Mouse (Mus musculus): ENCODE results near the gene Fyttd1. TPM values are rescaled to one million over a fixed set of nuclear protein-coding genes. Genes with fewer than 3 reads are reported as not detected.

Gene Fyttd1
- polyA plus RNA-seq (2012) = 192 and 286 TPM in 2 replicates

DNA sequence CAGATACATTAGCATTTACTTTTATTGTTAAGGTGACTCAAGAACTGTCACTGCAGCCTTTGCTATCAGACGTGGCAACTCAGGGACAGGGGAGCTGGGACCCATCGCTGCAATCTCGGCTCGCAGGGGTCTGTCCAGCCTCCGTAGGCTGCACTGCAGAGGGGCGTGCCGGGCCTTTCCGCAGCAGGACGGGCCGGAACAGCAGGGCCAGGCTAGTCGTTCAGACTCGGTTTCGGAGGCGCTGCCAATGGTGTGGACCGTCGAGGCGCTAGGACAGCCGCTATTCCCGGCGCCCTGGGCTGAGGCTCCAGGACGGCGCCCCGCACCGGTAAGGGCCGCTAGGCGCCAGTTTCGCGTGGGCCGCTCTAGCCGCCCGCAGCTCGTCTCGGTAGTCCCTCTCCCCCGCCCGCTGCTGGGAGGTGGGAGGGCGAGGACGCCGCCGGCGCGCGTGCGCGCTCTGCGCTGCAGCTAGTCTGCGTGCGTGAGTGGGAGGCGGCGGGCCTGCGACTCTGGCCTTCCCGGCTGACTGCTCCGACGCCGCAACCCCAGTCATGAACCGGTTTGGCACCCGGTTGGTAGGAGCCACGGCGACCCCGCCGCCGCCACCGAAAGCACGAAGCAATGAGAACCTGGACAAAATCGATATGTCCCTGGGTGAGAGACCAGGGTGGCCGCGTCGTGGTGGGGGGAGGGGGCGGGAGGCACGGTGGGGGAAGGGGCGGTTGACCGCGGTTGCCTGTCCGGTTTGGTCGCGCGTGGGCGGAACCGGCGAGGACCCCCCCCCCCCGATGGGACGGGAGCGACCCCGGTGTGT lies at the start of gene Fyttd1, which contains the start of gene Rubcn:
Fyttd1 (plus strand) TSS at position 158 of the 814 bp plus-strand sequence.
Rubcn (minus strand) TSS at position 424 of the 814 bp plus-strand sequence.
- TF ChIP-seq GATA1 (IDR thresholded peaks at IDR 0.05; ENCODE audit: low read length) = no peak

DNA sequence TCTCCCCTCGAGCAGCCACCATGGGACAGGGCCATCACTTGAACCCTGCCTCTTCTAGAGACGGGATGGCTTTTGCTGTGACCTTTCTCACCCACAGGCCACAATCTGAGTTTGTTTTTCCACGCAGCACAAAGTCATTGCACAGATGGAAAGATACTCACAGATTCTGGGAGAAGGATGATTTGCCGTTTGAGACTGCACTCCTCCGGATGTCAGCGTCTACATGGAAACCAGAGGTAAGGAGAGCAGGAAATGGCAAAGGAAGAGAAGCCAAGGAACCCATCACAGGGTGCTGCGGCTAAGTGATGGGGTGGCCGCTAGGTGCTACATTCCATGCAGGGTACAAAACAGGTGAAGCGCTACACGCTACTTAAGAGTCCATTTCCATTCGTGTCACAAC lies 48.2 kb upstream of the Fyttd1 start:
- no peak for TF ChIP-seq GATA1 (IDR thresholded peaks at IDR 0.05; ENCODE audit: low read length)

DNA sequence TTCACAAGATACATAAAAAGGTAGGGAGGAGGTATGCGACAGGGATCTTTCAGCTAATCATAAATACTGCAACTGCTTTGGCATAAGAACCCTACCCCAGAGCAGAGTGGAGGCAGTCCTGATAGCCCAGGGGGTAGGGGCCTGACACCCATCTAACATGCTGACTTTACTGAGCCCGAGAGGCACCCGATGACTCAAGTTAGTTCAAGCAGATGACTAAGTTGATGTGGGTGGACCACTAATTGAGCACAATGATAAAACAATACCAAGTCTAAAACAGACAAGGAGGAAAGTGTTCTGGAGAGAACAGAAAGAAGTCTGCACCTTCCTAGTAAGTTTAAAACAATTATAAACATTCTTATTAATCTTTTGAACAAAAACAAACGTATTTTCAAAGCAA lies 45.8 kb upstream of the Fyttd1 start:
- TF ChIP-seq GATA1 (IDR thresholded peaks at IDR 0.05; ENCODE audit: low read length) = no peak

DNA sequence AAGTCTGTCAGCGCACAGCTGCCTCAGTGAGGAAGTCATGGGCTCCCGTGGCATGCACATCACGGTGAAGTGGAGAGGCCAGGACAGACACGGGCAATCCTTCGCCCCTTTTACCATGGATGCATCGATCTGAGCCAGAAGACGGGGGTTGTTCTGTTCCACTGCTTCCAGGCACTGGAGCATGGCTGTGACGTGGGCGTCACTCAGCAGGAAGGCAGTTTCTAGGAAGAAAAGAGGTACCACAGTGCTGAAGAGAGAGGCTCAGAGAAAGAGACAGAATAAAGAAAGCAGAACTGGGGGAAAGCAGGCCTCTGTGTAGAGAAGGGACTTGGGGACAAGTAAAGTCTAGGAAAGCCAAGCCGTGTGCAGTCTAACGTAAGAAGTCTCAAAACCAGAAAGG lies 30.2 kb upstream of the Fyttd1 start:
- TF ChIP-seq GATA1 (IDR thresholded peaks at IDR 0.05; ENCODE audit: low read length) = no peak

DNA sequence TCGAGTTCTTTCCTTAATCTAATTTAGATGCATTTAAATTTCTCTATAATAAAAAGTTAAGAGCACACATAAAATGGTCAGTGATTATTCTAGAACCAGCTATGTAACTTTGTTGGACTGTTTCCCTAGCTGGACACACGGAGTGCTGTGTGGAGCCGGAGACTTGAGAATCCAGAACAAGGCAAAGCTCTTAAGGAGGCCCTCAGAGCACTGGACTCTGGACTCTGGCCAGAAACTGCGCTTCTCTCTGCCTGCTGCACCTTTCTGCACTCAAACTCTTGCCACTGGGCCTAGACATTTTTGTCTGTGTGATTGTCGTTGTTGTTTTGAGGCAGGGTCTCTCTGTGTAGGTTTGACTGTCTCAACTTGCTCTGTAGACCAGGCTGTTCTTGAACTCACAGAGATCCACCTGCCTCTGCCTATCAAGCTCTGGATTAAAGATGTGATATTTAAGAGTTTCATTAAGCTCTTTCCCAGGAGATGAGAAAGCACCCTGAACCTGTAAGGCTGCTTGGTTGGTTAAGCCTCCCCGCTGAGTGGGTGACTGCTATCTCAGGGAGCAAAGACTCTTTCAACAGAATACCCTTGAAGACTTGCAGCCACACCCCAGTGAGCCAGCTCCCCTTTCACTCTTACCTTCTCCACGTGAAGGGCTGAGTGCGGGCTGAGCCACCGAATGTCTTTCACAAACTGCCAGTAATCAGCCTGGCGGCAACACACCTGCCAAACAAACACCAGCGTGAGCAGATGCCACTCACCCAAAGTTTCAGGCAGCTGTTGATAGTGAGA lies 28.1 kb upstream of the Fyttd1 start:
- TF ChIP-seq GATA1 (IDR thresholded peaks at IDR 0.05; ENCODE audit: low read length) = no peak

DNA sequence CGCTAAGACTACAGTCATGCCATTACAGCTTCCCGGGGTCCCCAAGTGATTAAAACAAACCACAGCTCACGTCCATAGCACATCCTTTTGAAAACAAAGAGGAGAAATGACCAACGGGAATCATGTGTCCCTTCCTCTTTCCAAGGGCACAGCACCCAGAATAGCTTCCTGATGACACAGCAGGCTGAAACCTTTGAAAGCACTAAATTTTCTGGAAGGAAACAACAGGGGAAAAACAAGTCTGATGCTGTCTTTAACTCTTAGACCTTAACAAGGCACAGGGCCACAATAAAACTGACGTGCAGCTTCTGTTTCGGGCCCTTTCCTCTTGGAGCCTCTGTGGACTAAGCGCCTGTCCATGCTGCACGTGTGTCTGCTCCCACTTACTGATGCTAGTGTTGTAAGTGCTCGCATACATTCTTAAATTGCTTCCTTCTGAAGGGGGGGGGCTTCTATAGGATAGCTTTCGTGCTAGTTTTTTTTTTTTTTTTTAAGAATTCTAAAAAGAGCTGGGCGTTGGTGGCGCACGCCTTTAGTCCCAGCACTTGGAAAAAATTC lies 23.7 kb upstream of the Fyttd1 start:
- TF ChIP-seq GATA1 (IDR thresholded peaks at IDR 0.05; ENCODE audit: low read length) = no peak

DNA sequence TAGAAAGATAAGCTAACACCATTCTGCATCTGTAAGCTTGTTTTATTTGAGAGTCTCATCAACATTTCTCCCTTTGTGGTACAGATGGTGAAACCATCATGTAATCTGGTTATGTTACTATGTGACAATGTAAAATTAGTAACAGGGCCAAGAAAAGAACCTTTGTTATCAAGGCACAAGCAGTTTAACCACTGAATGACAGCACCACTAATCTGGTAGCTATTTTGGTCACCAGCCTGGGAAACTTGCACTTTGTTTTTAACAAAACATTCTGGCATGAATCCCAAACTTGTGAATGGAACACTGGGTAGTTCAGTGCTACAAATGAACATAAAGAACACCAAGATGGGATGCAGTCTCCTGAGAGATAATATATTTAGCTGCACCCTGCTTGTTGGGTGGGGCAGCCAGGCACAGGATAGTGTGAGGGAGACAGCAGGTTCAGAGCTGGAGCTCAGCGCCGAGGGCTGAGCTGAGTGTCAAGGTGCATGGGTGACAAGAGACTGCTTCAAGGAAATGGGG lies 23.2 kb upstream of the Fyttd1 start:
- TF ChIP-seq GATA1 (IDR thresholded peaks at IDR 0.05; ENCODE audit: low read length) = no peak

DNA sequence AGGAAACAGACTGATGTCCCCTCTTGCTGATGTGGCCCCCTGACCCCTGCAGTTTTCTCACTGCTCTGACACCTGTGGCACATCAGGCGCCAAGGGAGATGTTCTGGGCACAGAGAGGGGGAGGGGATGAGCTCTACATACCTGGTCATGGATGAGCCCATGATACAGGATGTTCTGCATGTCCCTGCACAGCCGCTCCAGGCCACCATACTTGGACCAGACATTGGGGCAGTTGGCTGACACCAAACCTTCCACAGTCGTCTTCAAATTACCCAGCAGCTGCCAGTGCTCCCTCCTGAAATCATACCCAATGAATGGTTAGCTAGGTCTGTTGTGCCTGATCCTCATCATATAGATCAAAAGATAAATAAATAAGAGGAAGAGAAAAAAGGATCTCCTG lies 20.5 kb upstream of the Fyttd1 start:
- TF ChIP-seq GATA1 (IDR thresholded peaks at IDR 0.05; ENCODE audit: low read length) = no peak

DNA sequence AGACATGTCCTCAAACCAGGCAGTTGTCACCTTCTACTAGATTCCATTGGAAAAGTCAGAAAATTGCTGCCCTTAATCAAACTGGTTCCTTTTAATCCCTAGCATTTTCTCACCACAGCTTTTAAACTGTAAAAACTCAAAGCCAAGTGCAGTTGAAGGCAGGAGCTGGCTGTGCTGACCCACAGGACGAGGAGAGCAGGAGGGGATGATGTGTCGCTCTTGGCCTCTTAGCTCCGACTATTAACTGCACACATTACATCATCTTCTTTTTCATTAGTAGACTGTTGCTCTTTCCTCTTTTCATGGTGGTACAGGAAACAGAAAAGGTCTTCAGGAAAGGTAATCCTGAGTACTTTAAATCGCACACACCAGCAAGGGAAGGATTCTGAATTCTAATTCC lies 18.9 kb upstream of the Fyttd1 start:
- no peak for TF ChIP-seq GATA1 (IDR thresholded peaks at IDR 0.05; ENCODE audit: low read length)

DNA sequence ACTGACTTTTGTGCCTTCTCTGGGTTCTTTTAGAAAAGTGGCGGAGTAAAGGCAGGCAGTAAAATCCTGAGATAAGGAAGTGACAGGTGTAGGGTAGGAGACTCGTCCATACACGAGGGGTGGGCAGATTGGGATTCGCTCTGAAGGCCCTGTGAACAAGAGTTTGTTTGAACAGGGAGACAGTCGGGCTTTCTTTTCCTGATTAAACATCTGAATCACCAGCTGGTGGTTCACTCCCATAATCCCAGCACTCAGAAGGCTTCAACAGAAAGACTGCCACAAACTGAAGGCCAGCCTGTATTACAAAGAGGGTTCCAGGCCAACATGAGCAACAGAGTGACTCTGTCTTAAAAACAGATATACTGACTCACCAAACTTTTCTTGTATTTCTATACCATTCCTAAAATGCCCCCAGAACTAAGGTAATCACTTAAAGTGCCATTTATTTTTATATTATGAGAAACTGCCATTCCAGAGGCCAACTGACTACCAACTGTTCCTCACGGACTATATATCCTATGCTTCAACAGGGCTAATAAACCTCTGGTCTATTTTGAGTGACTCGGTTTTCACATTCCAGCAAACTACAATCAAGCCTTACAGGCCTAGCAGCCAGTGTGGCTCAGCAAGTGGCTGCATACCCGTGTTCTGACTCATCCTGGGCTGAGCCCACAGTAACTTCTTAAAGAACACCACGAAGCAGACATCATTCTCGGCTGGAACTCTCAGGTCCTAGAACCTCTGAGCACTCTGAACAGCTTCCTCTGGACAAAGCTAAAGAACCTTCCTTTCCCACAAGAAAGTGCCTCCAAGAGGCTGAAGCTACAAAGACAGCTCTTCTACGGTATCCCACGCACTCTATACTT lies 18.3 kb upstream of the Fyttd1 start:
- no peak for TF ChIP-seq GATA1 (IDR thresholded peaks at IDR 0.05; ENCODE audit: low read length)

DNA sequence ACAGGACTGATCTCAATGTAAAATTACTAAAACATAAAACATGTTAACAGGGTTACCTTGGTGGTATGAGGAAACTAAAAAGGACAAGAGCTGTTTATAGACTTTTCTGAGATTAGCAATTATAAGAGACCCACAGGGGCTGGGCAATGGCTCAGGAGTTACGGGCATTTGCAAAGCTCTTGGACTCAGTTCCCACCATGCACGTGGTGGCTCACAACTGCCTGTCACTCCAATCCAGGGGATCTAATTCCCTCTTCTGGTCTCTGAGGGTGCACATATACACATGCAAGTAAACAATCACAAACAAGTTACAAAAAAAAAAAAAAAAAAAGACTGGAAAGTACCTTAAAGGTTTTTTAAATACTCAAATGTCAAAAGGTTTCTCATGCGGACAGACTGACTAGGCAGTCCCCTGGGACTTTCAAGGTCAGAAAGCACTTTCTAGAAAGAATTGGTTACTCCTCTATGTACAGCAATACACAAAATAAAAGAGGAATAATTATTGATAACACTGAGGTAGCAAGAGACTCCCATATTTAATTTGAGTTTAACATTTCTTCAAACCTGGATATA lies 15.4 kb upstream of the Fyttd1 start:
- TF ChIP-seq GATA1 (IDR thresholded peaks at IDR 0.05; ENCODE audit: low read length) = no peak

DNA sequence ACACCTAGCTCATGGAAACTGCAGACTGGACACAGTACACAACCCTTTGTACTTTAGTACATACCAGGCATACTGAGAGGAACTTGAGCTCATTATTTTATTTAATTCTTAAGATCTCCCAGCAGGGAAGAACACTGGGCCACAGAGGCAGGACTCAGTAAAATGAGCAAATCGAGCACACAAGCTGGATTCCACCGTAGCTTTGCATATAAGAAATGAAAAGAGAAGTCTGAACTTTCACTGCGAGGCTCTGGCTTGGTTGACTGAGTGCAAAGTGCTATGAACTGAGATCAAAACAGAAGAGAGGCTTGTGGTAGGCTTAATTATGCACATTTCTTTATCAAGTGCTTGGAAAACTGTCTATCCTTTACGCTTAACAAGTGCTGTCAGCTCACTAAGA lies 11.9 kb upstream of the Fyttd1 start:
- TF ChIP-seq GATA1 (IDR thresholded peaks at IDR 0.05; ENCODE audit: low read length) = no peak

DNA sequence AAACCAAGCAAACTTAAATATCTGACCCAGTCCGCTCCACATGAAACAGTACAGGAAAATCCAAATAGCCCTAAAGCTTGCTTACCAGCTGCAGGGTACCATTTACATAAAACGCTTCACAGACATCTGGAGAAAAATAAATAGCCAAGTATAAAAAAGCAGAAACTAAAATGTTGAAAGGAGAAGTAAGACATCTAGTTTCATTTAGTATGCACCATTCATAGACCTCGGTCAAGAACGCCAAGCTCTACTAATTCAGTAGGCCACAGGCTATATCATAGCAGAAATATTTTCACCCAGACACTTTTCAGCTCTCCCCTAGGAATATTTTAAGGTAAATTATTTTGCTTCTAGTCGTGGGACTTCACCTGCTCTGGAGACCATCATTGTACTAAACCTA lies 10.6 kb upstream of the Fyttd1 start:
- no peak for TF ChIP-seq GATA1 (IDR thresholded peaks at IDR 0.05; ENCODE audit: low read length)

DNA sequence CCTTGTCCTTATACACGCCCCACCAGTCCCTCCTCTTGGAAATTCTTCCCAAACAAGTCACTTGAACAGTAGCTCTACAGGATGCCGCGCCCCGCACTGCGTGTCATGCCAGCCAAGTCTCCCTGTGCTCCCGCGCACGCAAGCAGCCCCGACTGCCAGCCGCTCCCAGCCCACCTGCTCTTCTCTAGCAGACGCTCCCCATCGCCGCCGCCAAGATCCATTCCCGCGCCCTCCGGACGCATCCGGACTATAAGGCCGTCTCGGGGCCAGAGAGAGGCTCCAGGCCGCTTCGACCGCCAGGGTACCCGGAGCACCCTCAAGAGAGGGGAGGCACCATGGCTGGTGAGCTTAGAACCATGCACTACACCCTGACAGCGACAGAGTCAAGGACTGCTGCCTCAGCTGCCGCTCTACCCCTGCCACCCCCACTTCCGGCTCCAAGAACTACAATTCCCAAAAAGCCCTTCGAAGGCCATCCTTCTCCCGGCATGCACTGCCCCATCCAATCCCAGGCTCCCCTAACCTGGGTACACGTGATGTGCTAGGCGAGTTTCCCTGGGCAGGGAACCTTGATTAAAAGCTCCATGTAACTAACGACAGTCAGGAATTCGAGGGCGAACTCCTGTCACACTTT lies 9.3 kb upstream of the Fyttd1 start:
- no peak for TF ChIP-seq GATA1 (IDR thresholded peaks at IDR 0.05; ENCODE audit: low read length)

Measured in G1E-ER4 (cell line).